30 mouse cellular contexts compared by ENCODE assay signal in the genomic region with DNA sequence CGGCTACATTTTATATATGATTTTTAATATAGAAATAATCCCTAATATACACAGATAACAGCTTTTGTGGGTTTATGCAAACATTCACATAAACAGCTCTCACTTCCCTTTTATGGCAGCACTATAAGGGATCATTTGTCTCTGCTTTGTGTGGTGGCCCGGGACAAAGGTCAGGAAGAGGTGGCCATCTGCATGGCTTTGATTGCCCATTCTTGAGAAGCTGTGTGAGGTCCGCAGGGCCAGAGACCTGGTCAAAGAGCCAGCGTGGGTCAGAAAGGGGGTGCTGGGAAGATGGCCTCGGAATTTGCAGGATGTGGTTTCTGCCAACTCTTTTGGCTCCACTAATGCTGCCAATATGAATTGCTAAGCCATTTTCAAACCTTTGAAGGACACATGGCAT. TPM values are rescaled to one million over a fixed set of nuclear protein-coding genes. Genes with fewer than 3 reads are reported as not detected.
"Had no signal": no experiment of that assay in that cellular context is flagged by ENCODE, and none has a peak within 500 bp of the region (broad histone marks: within the 10 kb centered on the region; RNA-seq: fewer than 3 reads in every experiment).

No protein-coding gene starts in this region.

- ATAC-seq: hindbrain, embryonic 16.5 days; inflammation-experienced regulatory T-cells, adult 6 months; intestine, embryonic 15.5 days; intestine, postnatal 0 days; liver, embryonic 12.5 days had no signal

- H3K27ac ChIP-seq: heart, embryonic 10.5 days; hindbrain, embryonic 10.5 days; hindbrain, embryonic 12.5 days; hindbrain, embryonic 14.5 days; intestine, embryonic 15.5 days; kidney, embryonic 15.5 days; kidney, postnatal 0 days; limb, embryonic 13.5 days; limb, embryonic 15.5 days; liver, embryonic 12.5 days; liver, embryonic 14.5 days had no signal

- H3K9ac ChIP-seq: heart, embryonic 12.5 days; hindbrain, embryonic 12.5 days; hindbrain, embryonic 14.5 days; intestine, embryonic 15.5 days; kidney, embryonic 15.5 days; limb, embryonic 13.5 days; limb, embryonic 15.5 days; liver, embryonic 12.5 days; liver, embryonic 14.5 days had no signal

- H3K9me3 ChIP-seq: heart, embryonic 10.5 days; heart, embryonic 12.5 days; hindbrain, embryonic 10.5 days; hindbrain, embryonic 12.5 days; intestine, embryonic 15.5 days; kidney, embryonic 15.5 days; limb, embryonic 13.5 days; limb, embryonic 15.5 days; liver, embryonic 12.5 days had no signal

- H3K4me3 ChIP-seq: heart, embryonic 10.5 days; heart, embryonic 12.5 days; hindbrain, embryonic 10.5 days; hindbrain, embryonic 12.5 days; intestine, embryonic 15.5 days; kidney, embryonic 15.5 days; limb, embryonic 13.5 days; limb, embryonic 15.5 days; liver, embryonic 12.5 days had no signal

- H3K4me2 ChIP-seq: heart, embryonic 12.5 days; hindbrain, embryonic 12.5 days; hindbrain, embryonic 14.5 days; intestine, embryonic 15.5 days; kidney, embryonic 15.5 days; limb, embryonic 13.5 days; limb, embryonic 15.5 days; liver, embryonic 12.5 days had no signal

- DNase-seq: gastrocnemius, postnatal 14 days; gastrocnemius, postnatal 36 days; heart, adult 18-20 months; heart, postnatal 10 days; heart, postnatal 4 days; kidney, adult 18-20 months; kidney, adult 9 months; kidney, postnatal 25 days; layer of hippocampus, adult 9-11 months; layer of hippocampus, postnatal 36 days; left cerebral cortex, postnatal 4 days had no signal

- H3K4me1 ChIP-seq: hindbrain, embryonic 12.5 days; intestine, embryonic 15.5 days had no signal

- H3K36me3 ChIP-seq: heart, embryonic 10.5 days; heart, embryonic 12.5 days; hindbrain, embryonic 10.5 days; hindbrain, embryonic 12.5 days; intestine, embryonic 15.5 days; kidney, embryonic 15.5 days; limb, embryonic 13.5 days; limb, embryonic 15.5 days; liver, embryonic 12.5 days had no signal

- H3K27me3 ChIP-seq: heart, embryonic 12.5 days; hindbrain, embryonic 12.5 days; intestine, embryonic 15.5 days; kidney, embryonic 15.5 days; limb, embryonic 13.5 days; limb, embryonic 15.5 days; liver, embryonic 12.5 days had no signal

RNA-seq across cellular contexts. Expression of a gene that starts 28.9 kb away (rescaled TPM):
- total RNA-seq: gastrocnemius, adult 18-20 months; gastrocnemius, adult 8-10 months; gastrocnemius, postnatal 14 days; gastrocnemius, postnatal 36 days; heart, postnatal 25 days; liver, adult 2 months had no signal
- polyA plus RNA-seq: inflammation-experienced regulatory T-cells, adult 6 months; liver, adult 2 months; liver, embryonic 14.5 days had no signal

RNA-seq across cellular contexts. Expression of a gene that starts 40.6 kb away (rescaled TPM):
- total RNA-seq: gastrocnemius, adult 18-20 months; gastrocnemius, adult 8-10 months had no signal
